Mouse (Mus musculus): ENCODE measurements around the gene 4930451I11Rik. TPM values are rescaled to one million over a fixed set of nuclear protein-coding genes. Genes with fewer than 3 reads are reported as not detected.

The 4930451I11Rik gene
- polyA plus RNA-seq, 1 experiment from 2014 or later = not detected

DNA sequence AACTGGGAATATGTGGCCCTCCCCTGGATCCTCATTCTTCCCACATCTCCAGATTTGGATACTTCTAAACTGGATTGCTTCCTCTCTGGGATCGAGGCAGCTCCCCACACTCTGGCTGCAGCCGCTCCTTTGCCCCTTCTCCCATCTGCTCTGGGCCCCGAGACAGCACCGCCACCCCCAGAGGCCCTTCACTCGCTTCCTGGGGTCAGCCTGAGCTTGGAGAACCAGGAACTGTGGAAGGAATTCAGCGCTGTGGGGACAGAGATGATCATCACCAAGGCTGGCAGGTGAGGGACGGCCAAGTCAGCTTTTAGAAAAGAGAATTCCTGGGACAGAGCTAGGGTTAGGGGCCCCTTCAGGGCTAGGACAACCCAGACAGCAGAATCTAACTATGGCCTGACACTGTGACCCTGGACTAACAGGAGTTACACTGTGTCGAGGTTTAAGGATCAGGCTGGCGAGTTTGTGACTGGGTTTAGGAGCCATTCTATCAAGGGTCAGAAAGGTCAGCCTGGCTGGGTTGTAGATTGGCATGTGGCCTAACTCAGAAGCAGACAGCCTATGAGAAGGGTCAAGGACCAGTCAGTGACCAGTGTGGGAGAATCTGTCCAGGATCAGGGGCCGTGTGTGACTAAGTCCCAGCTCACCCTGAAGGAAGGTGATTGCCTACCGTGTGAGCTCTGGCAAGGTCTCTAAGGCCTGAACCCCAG lies 49.6 kb downstream of the 4930451I11Rik start:
- no peaks in the 10 kb centered on the region for H3K27me3 ChIP-seq (ENCODE audit: control insufficient read depth, insufficient read depth, low read depth, low read length)
- H3K9ac ChIP-seq (ENCODE audit: low read depth, low read length) = peak overlapping the region; percentile 69; the same call in 1 of the 2 replicates
- H3K36me3 ChIP-seq (ENCODE audit: control insufficient read depth, insufficient read depth, low read length) = peaks cover 19% of the 10 kb centered on the region
- H3K9me3 ChIP-seq (replicated peaks; ENCODE audit: control insufficient read depth, low read length, poor library complexity, severe bottlenecking) = no peaks in the 10 kb centered on the region
- H3K4me3 ChIP-seq (ENCODE audit: low read depth, low read length) = no peak overlapping the region
- peak overlapping the region; percentile 73; the same call in 1 of the 2 replicates for H3K4me2 ChIP-seq (ENCODE audit: low read length)
- peaks cover 26% of the 10 kb centered on the region for H3K4me1 ChIP-seq (ENCODE audit: control insufficient read depth, insufficient read depth, low read length)
- no peak for ATAC-seq
- WGBS = 40% methylated on average over 11 of the region's 11 CpGs
- H3K27ac ChIP-seq (ENCODE audit: low read length) = no peak overlapping the region

DNA sequence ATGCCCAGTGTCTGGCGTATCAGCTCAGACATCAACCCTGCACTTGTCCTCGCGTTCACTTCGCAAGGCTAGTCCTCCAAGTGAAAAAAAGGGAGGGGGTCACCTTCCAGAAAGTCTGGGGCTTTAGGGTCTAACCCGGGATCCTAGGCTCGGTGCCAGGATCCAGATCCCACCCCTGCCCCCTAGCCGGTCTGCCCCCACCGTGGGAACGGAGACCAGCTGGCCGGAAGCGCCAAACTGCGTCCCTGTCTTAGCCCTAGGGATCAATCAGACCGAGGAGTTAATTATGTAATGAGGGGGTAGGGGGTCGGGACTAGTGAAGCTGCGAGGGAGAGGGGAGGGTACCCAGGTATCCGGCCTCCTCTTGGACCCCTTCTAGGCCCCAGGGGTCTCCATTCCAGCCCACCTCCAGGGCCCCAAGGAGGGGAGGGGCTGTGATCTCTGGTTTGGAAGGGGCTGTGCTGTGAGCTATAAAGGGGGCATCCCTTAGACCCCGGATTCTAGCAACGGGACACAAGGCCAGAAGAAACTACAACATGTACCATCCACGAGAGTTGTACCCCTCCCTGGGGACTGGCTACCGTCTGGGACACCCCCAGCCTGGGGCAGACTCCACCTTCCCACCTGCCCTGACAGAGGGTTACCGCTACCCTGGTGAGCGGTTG lies 50.3 kb downstream of the 4930451I11Rik start, which contains the start of gene Tbx6:
Tbx6 (plus strand) TSS at position 513 of the 665 bp plus-strand sequence.
- H3K4me2 ChIP-seq (ENCODE audit: low read length) = peak within 1 kb of the TSS; percentile 73
- WGBS = 6% methylated on average over 22 of the region's 22 CpGs
- peak within 1 kb of the TSS; percentile 40 for H3K4me3 ChIP-seq (ENCODE audit: low read depth, low read length)
- H3K36me3 ChIP-seq (ENCODE audit: control insufficient read depth, insufficient read depth, low read length) = peaks cover 14% of the 10 kb centered on the region; the same call in 1 of the 2 replicates
- ATAC-seq = peak; percentile 7; the same call in 1 of the 2 replicates
- no peaks in the 10 kb centered on the region for H3K27me3 ChIP-seq (ENCODE audit: control insufficient read depth, insufficient read depth, low read depth, low read length)
- peaks cover 27% of the 10 kb centered on the region for H3K4me1 ChIP-seq (ENCODE audit: control insufficient read depth, insufficient read depth, low read length)
- H3K27ac ChIP-seq (ENCODE audit: low read length) = peak within 1 kb of the TSS; percentile 73
- peak within 1 kb of the TSS; percentile 69 for H3K9ac ChIP-seq (ENCODE audit: low read depth, low read length)
- H3K9me3 ChIP-seq (replicated peaks; ENCODE audit: control insufficient read depth, low read length, poor library complexity, severe bottlenecking) = no peaks in the 10 kb centered on the region

Other genes starting within 250 kb of the 4930451I11Rik start
- gene Apobr, start 246.7 kb downstream of the 4930451I11Rik start, polyA plus RNA-seq (2015; fragmentation: Nextera tagmentation; extraction: Ambion mirVana) = 0.31 TPM in 2 replicates
- 36.4 and 37.7 TPM in 2 replicates for gene Cln3, start 245.8 kb downstream of the 4930451I11Rik start, polyA plus RNA-seq (2015; fragmentation: Nextera tagmentation; extraction: Ambion mirVana)
- not detected in 2 replicates for gene Il27, start 236.7 kb downstream of the 4930451I11Rik start, polyA plus RNA-seq (2015; fragmentation: Nextera tagmentation; extraction: Ambion mirVana)
- 6.1 and 9.5 TPM in 2 replicates for gene Nupr1, start 200.8 kb downstream of the 4930451I11Rik start, polyA plus RNA-seq (2015; fragmentation: Nextera tagmentation; extraction: Ambion mirVana)
- gene Sgf29, start 182.3 kb downstream of the 4930451I11Rik start, polyA plus RNA-seq (2015; fragmentation: Nextera tagmentation; extraction: Ambion mirVana) = 50.1 and 56.9 TPM in 2 replicates
- gene Sult1a1, start 155.2 kb downstream of the 4930451I11Rik start, polyA plus RNA-seq (2015; fragmentation: Nextera tagmentation; extraction: Ambion mirVana) = 7.6 and 8.5 TPM in 2 replicates
- 113 and 120 TPM in 2 replicates for gene Bola2, start 136.2 kb downstream of the 4930451I11Rik start, polyA plus RNA-seq (2015; fragmentation: Nextera tagmentation; extraction: Ambion mirVana)
- 16.8 and 17.3 TPM in 2 replicates for gene Slx1b, start 135.9 kb downstream of the 4930451I11Rik start, polyA plus RNA-seq (2015; fragmentation: Nextera tagmentation; extraction: Ambion mirVana)
- 114 and 122 TPM in 2 replicates for gene Coro1a, start 123.9 kb downstream of the 4930451I11Rik start, polyA plus RNA-seq (2015; fragmentation: Nextera tagmentation; extraction: Ambion mirVana)
- gene Mapk3, start 72.0 kb downstream of the 4930451I11Rik start, polyA plus RNA-seq (2015; fragmentation: Nextera tagmentation; extraction: Ambion mirVana) = 111 and 112 TPM in 2 replicates
- gene Gdpd3, start 65.3 kb downstream of the 4930451I11Rik start, polyA plus RNA-seq (2015; fragmentation: Nextera tagmentation; extraction: Ambion mirVana) = 0.95 and 1.5 TPM in 2 replicates
- gene Ypel3, start 54.7 kb downstream of the 4930451I11Rik start, polyA plus RNA-seq (2015; fragmentation: Nextera tagmentation; extraction: Ambion mirVana) = 162 and 191 TPM in 2 replicates
- gene Tbx6, start 50.2 kb downstream of the 4930451I11Rik start, polyA plus RNA-seq (2015; fragmentation: Nextera tagmentation; extraction: Ambion mirVana) = 0.51 and 0.64 TPM in 2 replicates
- 155 and 182 TPM in 2 replicates for gene Ppp4c, start 39.1 kb downstream of the 4930451I11Rik start, polyA plus RNA-seq (2015; fragmentation: Nextera tagmentation; extraction: Ambion mirVana)
- gene Fam57b, start 34.0 kb downstream of the 4930451I11Rik start, polyA plus RNA-seq (2015; fragmentation: Nextera tagmentation; extraction: Ambion mirVana) = 55.0 and 61.1 TPM in 2 replicates
- gene Doc2a, start 15.8 kb upstream of the 4930451I11Rik start, polyA plus RNA-seq (2015; fragmentation: Nextera tagmentation; extraction: Ambion mirVana) = 24.2 and 35.8 TPM in 2 replicates
- 19.8 and 20.0 TPM in 2 replicates for gene Hirip3, start 30.3 kb upstream of the 4930451I11Rik start, polyA plus RNA-seq (2015; fragmentation: Nextera tagmentation; extraction: Ambion mirVana)
- gene Ino80e, start 30.7 kb upstream of the 4930451I11Rik start, polyA plus RNA-seq (2015; fragmentation: Nextera tagmentation; extraction: Ambion mirVana) = 94.6 and 98.3 TPM in 2 replicates
- gene Taok2, start 53.1 kb upstream of the 4930451I11Rik start, polyA plus RNA-seq (2015; fragmentation: Nextera tagmentation; extraction: Ambion mirVana) = 64.8 and 66.7 TPM in 2 replicates
- 33.2 and 34.0 TPM in 2 replicates for gene Tmem219, start 91.3 kb upstream of the 4930451I11Rik start, polyA plus RNA-seq (2015; fragmentation: Nextera tagmentation; extraction: Ambion mirVana)
- 135 and 140 TPM in 2 replicates for gene Kctd13, start 97.2 kb upstream of the 4930451I11Rik start, polyA plus RNA-seq (2015; fragmentation: Nextera tagmentation; extraction: Ambion mirVana)
- 10.4 TPM in 2 replicates for gene Asphd1, start 117.9 kb upstream of the 4930451I11Rik start, polyA plus RNA-seq (2015; fragmentation: Nextera tagmentation; extraction: Ambion mirVana)
- gene Sez6l2, start 118.9 kb upstream of the 4930451I11Rik start, polyA plus RNA-seq (2015; fragmentation: Nextera tagmentation; extraction: Ambion mirVana) = 44.6 and 50.2 TPM in 2 replicates
- 132 and 141 TPM in 2 replicates for gene Cdipt, start 144.3 kb upstream of the 4930451I11Rik start, polyA plus RNA-seq (2015; fragmentation: Nextera tagmentation; extraction: Ambion mirVana)
- 0.69 and 0.96 TPM in 2 replicates for gene Cdiptos, start 144.5 kb upstream of the 4930451I11Rik start, polyA plus RNA-seq (2015; fragmentation: Nextera tagmentation; extraction: Ambion mirVana)
- 2.9 and 3.2 TPM in 2 replicates for gene Mvp, start 183.0 kb upstream of the 4930451I11Rik start, polyA plus RNA-seq (2015; fragmentation: Nextera tagmentation; extraction: Ambion mirVana)
- 0.50 TPM in 1 of 2 replicates, not detected in the other for gene Pagr1b, start 184.8 kb upstream of the 4930451I11Rik start, polyA plus RNA-seq (2015; fragmentation: Nextera tagmentation; extraction: Ambion mirVana)
- 33.8 and 62.5 TPM in 2 replicates for gene Pagr1a, start 185.7 kb upstream of the 4930451I11Rik start, polyA plus RNA-seq (2015; fragmentation: Nextera tagmentation; extraction: Ambion mirVana)
- gene Gm42742, start 189.5 kb upstream of the 4930451I11Rik start, polyA plus RNA-seq (2015; fragmentation: Nextera tagmentation; extraction: Ambion mirVana) = 30.9 and 61.5 TPM in 2 replicates
- gene Prrt2, start 189.6 kb upstream of the 4930451I11Rik start, polyA plus RNA-seq (2015; fragmentation: Nextera tagmentation; extraction: Ambion mirVana) = 40.9 and 63.3 TPM in 2 replicates
- 46.7 and 51.5 TPM in 2 replicates for gene Maz, start 195.4 kb upstream of the 4930451I11Rik start, polyA plus RNA-seq (2015; fragmentation: Nextera tagmentation; extraction: Ambion mirVana)
- gene Kif22, start 210.8 kb upstream of the 4930451I11Rik start, polyA plus RNA-seq (2015; fragmentation: Nextera tagmentation; extraction: Ambion mirVana) = 16.6 and 17.6 TPM in 2 replicates

All from midbrain, embryonic 16.5 days (tissue).